Mouse (Mus musculus) neural tube, embryonic 11.5 days (tissue): Measurements from ENCODE around the gene Stab2. TPM values are rescaled to one million over a fixed set of nuclear protein-coding genes. Genes with fewer than 3 reads are reported as not detected.
A peak's percentile ranks its signal among the peaks of the same experiment; 100 is the strongest.

Source experiments
- ATAC-seq: fragments of 200-750 bp; cut with Nextera tagmentation; 2 replicates; pipeline ENCODE4 v1.8.0; 2017; ENCODE audit warnings: moderate number of reproducible peaks, mild to moderate bottlenecking, moderate TSS enrichment, moderate library complexity; ENCODE audit not compliant: insufficient read depth, low FRiP score, low TSS enrichment
- DNase-seq: peaks from one replicate; pipeline ENCODE4 v3.0.0-alpha.2; 2015; ENCODE audit warnings: low spot score
- H3K27ac ChIP-seq: fragments of 300-500 bp; sonication (generic); 2 replicates; pipeline ENCODE4 v1.5.1; 2014; ENCODE audit warnings: low read depth, mild to moderate bottlenecking, low read length
- H3K27me3 ChIP-seq: fragments of 300-500 bp; sonication (generic); 2 replicates; pipeline ENCODE4 v1.6.1; 2014; ENCODE audit warnings: mild to moderate bottlenecking, low read length, mixed read lengths; ENCODE audit not compliant: control insufficient read depth, insufficient read depth
- H3K36me3 ChIP-seq: fragments of 300-500 bp; sonication (generic); 2 replicates; pipeline ENCODE4 v1.6.1; 2014; ENCODE audit warnings: mild to moderate bottlenecking, low read length, moderate library complexity, mixed read lengths; ENCODE audit not compliant: control insufficient read depth, insufficient read depth
- H3K4me1 ChIP-seq: fragments of 300-500 bp; sonication (generic); 2 replicates; pipeline ENCODE4 v1.6.1; 2014; ENCODE audit warnings: low read length, mixed read lengths; ENCODE audit not compliant: control insufficient read depth, insufficient read depth
- H3K4me2 ChIP-seq: fragments of 300-500 bp; sonication (generic); 2 replicates; pipeline ENCODE4 v1.6.1; 2014; ENCODE audit warnings: low read depth, mild to moderate bottlenecking, moderate library complexity
- H3K4me3 ChIP-seq: fragments of 300-500 bp; sonication (generic); 2 replicates; pipeline ENCODE4 v1.5.1; 2014; ENCODE audit warnings: low read depth, low read length
- H3K9ac ChIP-seq: fragments of 300-500 bp; sonication (generic); 2 replicates; pipeline ENCODE4 v1.6.1; 2014; ENCODE audit warnings: mild to moderate bottlenecking, low read length
- H3K9me3 ChIP-seq: fragments of 300-500 bp; sonication (generic); 2 replicates; pipeline ENCODE4 v1.6.1; 2016; ENCODE audit warnings: low read length; ENCODE audit not compliant: control insufficient read depth
- WGBS: fragments of 180-500 bp; shearing (Covaris S2); extraction: QIAGEN DNeasy Blood & Tissue Kit; methylation state at CpG from one replicate; pipeline ENCODE4 v1.1.7; 2014; 5-methylcytosine and 5-hydroxymethylcytosine counted together
- polyA plus RNA-seq: library from polyadenylated mRNA; unstranded; fragments of >200 nt; fragmentation: Nextera tagmentation; extraction: Ambion mirVana; gene quantifications from 2 replicates; pipeline ENCODE4 v1.2.1, GENCODE M21; 2014

Stab2 gene
- polyA plus RNA-seq, 1 experiment from 2014 or later, result 0.41 TPM

- DNase-seq (no peak), ATAC-seq (no peak)
- H3K4me2 ChIP-seq, result no peak overlapping the region
- H3K27me3 ChIP-seq, result no peaks in the 10 kb centered on the region
- H3K9me3 ChIP-seq, result no peaks in the 10 kb centered on the region
- H3K4me1 ChIP-seq, result peaks cover 4% of the 10 kb centered on the region; the same call in 1 of the 2 replicates
- H3K9ac ChIP-seq, result no peak overlapping the region
- H3K36me3 ChIP-seq, result no peaks in the 10 kb centered on the region
- H3K27ac ChIP-seq, result no peak overlapping the region
- H3K4me3 ChIP-seq, result no peak overlapping the region
- WGBS, result 57% methylated on average over 5 of the region's 5 CpGs
Measured at GRCm38 (mm10) chr10:87037062-87037461, 29.2 kb upstream of the Stab2 start.

- DNase-seq (peak; percentile 69), ATAC-seq (peak; percentile 70)
- Histone ChIP-seq H3K4me1 (peaks cover 4% of the 10 kb centered on the region; the same call in 1 of the 2 replicates), H3K4me3 (no peak overlapping the region), H3K9me3 (no peaks in the 10 kb centered on the region), H3K9ac (no peak overlapping the region), H3K27ac (no peak overlapping the region), H3K4me2 (peak overlapping the region; percentile 7; the same call in 1 of the 2 replicates), H3K27me3 (no peaks in the 10 kb centered on the region), H3K36me3 (no peaks in the 10 kb centered on the region)
- WGBS, result 25% methylated on average over 14 of the region's 14 CpGs
Measured at GRCm38 (mm10) chr10:87036271-87036703, 28.5 kb upstream of the Stab2 start.

- no peak for DNase-seq
- ATAC-seq, result 0 out of 2 replicates have a peak, but pooled peaks have one; percentile 20
- Histone ChIP-seq H3K27me3 (no peaks in the 10 kb centered on the region), H3K27ac (no peak overlapping the region), H3K4me3 (no peak overlapping the region), H3K9ac (no peak overlapping the region), H3K9me3 (no peaks in the 10 kb centered on the region), H3K36me3 (no peaks in the 10 kb centered on the region), H3K4me2 (no peak overlapping the region), H3K4me1 (peaks cover 4% of the 10 kb centered on the region; the same call in 1 of the 2 replicates)
- WGBS, result 42% methylated on average over 15 of the region's 15 CpGs
Measured at GRCm38 (mm10) chr10:87035866-87036265, 28.0 kb upstream of the Stab2 start.

GRCm38 (mm10) chr10:87032768-87033167, 24.9 kb upstream of the Stab2 start:
- Histone ChIP-seq H3K9me3 (no peaks in the 10 kb centered on the region), H3K9ac (no peak overlapping the region), H3K36me3 (no peaks in the 10 kb centered on the region), H3K4me3 (no peak overlapping the region), H3K27ac (no peak overlapping the region), H3K4me2 (no peak overlapping the region), H3K27me3 (no peaks in the 10 kb centered on the region), H3K4me1 (peaks cover 4% of the 10 kb centered on the region; the same call in 1 of the 2 replicates)
- WGBS, result 92% methylated on average over 8 of the region's 8 CpGs
- no peak for ATAC-seq
- DNase-seq, result no peak

- H3K4me3 ChIP-seq, result no peak overlapping the region
- H3K4me2 ChIP-seq, result no peak overlapping the region
Measured at GRCm38 (mm10) chr10:87024884-87025283, 17.1 kb upstream of the Stab2 start.

GRCm38 (mm10) chr10:87020711-87021110, 12.9 kb upstream of the Stab2 start:
- ATAC-seq, result 0 out of 2 replicates have a peak, but pooled peaks have one; percentile 42
- WGBS, result 72% methylated on average over 15 of the region's 16 CpGs
- DNase-seq, result peak; percentile 33

More at GRCm38 (mm10) chr10:87024884-87025283, 17.1 kb upstream of the Stab2 start:
- WGBS, result 2% methylated on average over 9 of the region's 10 CpGs
- Histone ChIP-seq H3K27ac (no peak overlapping the region), H3K36me3 (no peaks in the 10 kb centered on the region), H3K4me1 (no peaks in the 10 kb centered on the region), H3K9ac (no peak overlapping the region), H3K27me3 (no peaks in the 10 kb centered on the region), H3K9me3 (no peaks in the 10 kb centered on the region)
- DNase-seq (peak; percentile 90), ATAC-seq (peak; percentile 81)

GRCm38 (mm10) chr10:87018876-87019275, 11.1 kb upstream of the Stab2 start:
- H3K4me3 ChIP-seq, result no peak overlapping the region
- ATAC-seq (no peak), DNase-seq (no peak)
- H3K4me1 ChIP-seq, result no peaks in the 10 kb centered on the region
- 73% methylated on average over 9 of the region's 9 CpGs for WGBS
- no peaks in the 10 kb centered on the region for H3K27me3 ChIP-seq
- H3K4me2 ChIP-seq, result no peak overlapping the region
- no peaks in the 10 kb centered on the region for H3K36me3 ChIP-seq
- no peak overlapping the region for H3K9ac ChIP-seq
- H3K27ac ChIP-seq, result no peak overlapping the region
- H3K9me3 ChIP-seq, result no peaks in the 10 kb centered on the region

More at GRCm38 (mm10) chr10:87020711-87021110, 12.9 kb upstream of the Stab2 start:
- H3K4me2 ChIP-seq, result no peak overlapping the region
- H3K4me1 ChIP-seq, result no peaks in the 10 kb centered on the region
- no peak overlapping the region for H3K27ac ChIP-seq
- H3K9me3 ChIP-seq, result no peaks in the 10 kb centered on the region
- H3K4me3 ChIP-seq, result no peak overlapping the region
- H3K36me3 ChIP-seq, result no peaks in the 10 kb centered on the region
- no peaks in the 10 kb centered on the region for H3K27me3 ChIP-seq
- no peak overlapping the region for H3K9ac ChIP-seq

- 28% methylated on average over 9 of the region's 9 CpGs for WGBS
- peak; percentile 50 for DNase-seq
Measured at GRCm38 (mm10) chr10:87016151-87016692, 8.4 kb upstream of the Stab2 start.

GRCm38 (mm10) chr10:87015403-87015802, 7.6 kb upstream of the Stab2 start:
- no peak overlapping the region for H3K4me3 ChIP-seq
- H3K9me3 ChIP-seq, result no peaks in the 10 kb centered on the region
- no peaks in the 10 kb centered on the region for H3K27me3 ChIP-seq
- H3K36me3 ChIP-seq, result no peaks in the 10 kb centered on the region
- 66% methylated on average over 5 of the region's 5 CpGs for WGBS
- no peaks in the 10 kb centered on the region for H3K4me1 ChIP-seq
- H3K4me2 ChIP-seq, result no peak overlapping the region
- ATAC-seq (no peak), DNase-seq (no peak)
- no peak overlapping the region for H3K9ac ChIP-seq
- H3K27ac ChIP-seq, result no peak overlapping the region

More at GRCm38 (mm10) chr10:87016151-87016692, 8.4 kb upstream of the Stab2 start:
- H3K9me3 ChIP-seq, result no peaks in the 10 kb centered on the region
- H3K27ac ChIP-seq, result no peak overlapping the region
- H3K4me1 ChIP-seq, result no peaks in the 10 kb centered on the region
- no peak overlapping the region for H3K9ac ChIP-seq
- H3K4me2 ChIP-seq, result no peak overlapping the region
- no peak overlapping the region for H3K4me3 ChIP-seq
- peak; percentile 86 for ATAC-seq
- H3K36me3 ChIP-seq, result no peaks in the 10 kb centered on the region
- no peaks in the 10 kb centered on the region for H3K27me3 ChIP-seq
